Mouse (Mus musculus) C2C12 (cell line): ENCODE results near the gene Gm13275.
"Not testable (repeated sequence)": the region's sequence is repeated elsewhere in the genome, so short reads cannot be mapped to it uniquely, and the experiment has no call there.

Source experiments
- CEBPB ChIP-seq: IDR thresholded peaks from one replicate; pipeline ENCODE4 v1.6.1; 2011; ENCODE audit warnings: low read depth, mild to moderate bottlenecking, control low read depth, moderate library complexity
- CTCF ChIP-seq: IDR thresholded peaks from one replicate; pipeline ENCODE4 v1.5.1; 2011; ENCODE audit not compliant: control insufficient read depth, insufficient read depth, insufficient read length
- FOSL1 ChIP-seq: IDR thresholded peaks from one replicate; pipeline ENCODE4 v1.8.0; 2011; ENCODE audit warnings: mild to moderate bottlenecking, low read length; ENCODE audit not compliant: poor library complexity, insufficient read depth, severe bottlenecking
- MAX ChIP-seq: IDR thresholded peaks from one replicate; pipeline ENCODE4 v1.6.1; 2011; ENCODE audit warnings: mild to moderate bottlenecking, control low read depth
- MYOD1 ChIP-seq: IDR thresholded peaks from one replicate; pipeline ENCODE4 v1.6.1; 2011; ENCODE audit warnings: low read depth; ENCODE audit not compliant: control insufficient read depth, insufficient read length
- USF1 ChIP-seq: IDR thresholded peaks from one replicate; pipeline ENCODE4 v1.6.1; 2011; ENCODE audit warnings: low read depth, mild to moderate bottlenecking, control low read depth, moderate library complexity

DNA sequence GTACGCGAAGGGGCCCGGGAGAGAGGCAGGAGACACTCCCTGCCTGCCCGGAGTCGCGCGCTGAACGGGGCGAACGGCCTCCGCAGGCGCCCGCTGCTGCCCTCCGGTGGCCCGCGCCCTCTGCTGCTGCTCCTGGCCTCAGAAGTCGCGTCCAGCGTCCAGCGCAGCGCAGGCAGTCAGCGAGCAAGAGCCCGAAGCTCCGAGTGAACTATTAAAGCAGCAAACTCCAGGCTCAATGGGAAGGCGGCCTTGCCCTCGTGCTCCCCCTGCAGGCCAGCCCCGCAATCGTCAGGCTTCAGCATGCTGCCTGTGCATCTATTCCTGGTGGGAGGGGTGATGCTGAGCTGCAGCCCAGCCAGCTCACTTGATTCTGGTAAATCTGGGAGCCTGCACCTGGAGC lies 3.0 kb upstream of the Gm13275 start, which contains the start of gene Gm13278:
- not testable (repeated sequence) for TF ChIP-seq FOSL1, CTCF, CEBPB, MAX, USF1, MYOD1
